Mouse (Mus musculus) MEL (cell line): Measurements from ENCODE around the gene Psmb5. TPM values are rescaled to one million over a fixed set of nuclear protein-coding genes. Genes with fewer than 3 reads are reported as not detected.
A peak's percentile ranks its signal among the peaks of the same experiment; 100 is the strongest.

Experiments used
- DNase-seq: peaks from one replicate; pipeline ENCODE4 v3.0.0; 2011; ENCODE audit warnings: low read depth, low spot score
- H3K27ac ChIP-seq: 2 replicates; pipeline ENCODE4 v1.5.1; 2012; ENCODE audit warnings: low read depth, mild to moderate bottlenecking, control low read depth, low read length, moderate library complexity; ENCODE audit not compliant: control insufficient read depth
- H3K27me3 ChIP-seq, 2 experiments: fragments of 150-350 bp in 1 of 2; sonication (generic) in 1 of 2; 2 replicates each; pipeline ENCODE4 v1.6.1; 2012; ENCODE audit warnings: low read length in 2 of 2, mild to moderate bottlenecking in 2 of 2, improper control_type of control experiment in 1 of 2, moderate library complexity in 1 of 2; ENCODE audit not compliant: insufficient read depth in 2 of 2, control insufficient read depth in 1 of 2
- H3K36me3 ChIP-seq, 2 experiments: 2 replicates each; pipeline ENCODE4 v1.6.1; 2012 to 2014; ENCODE audit warnings: low read length in 2 of 2, improper control_type of control experiment in 1 of 2, inconsistent platforms in 1 of 2, mild to moderate bottlenecking in 1 of 2; ENCODE audit not compliant: insufficient read depth in 2 of 2, control insufficient read depth in 1 of 2
- H3K4me1 ChIP-seq, 2 experiments: fragments of 150-350 bp in 1 of 2; sonication (generic) in 1 of 2; 2 replicates each; pipeline ENCODE4 v1.6.1; 2012; ENCODE audit warnings: low read length in 2 of 2, improper control_type of control experiment in 1 of 2, mild to moderate bottlenecking in 1 of 2; ENCODE audit not compliant: insufficient read depth in 2 of 2, control insufficient read depth in 1 of 2
- H3K4me3 ChIP-seq, 2 experiments: fragments of 150-350 bp in 1 of 2; sonication (generic) in 1 of 2; 2 replicates each; pipeline ENCODE4 v1.5.1; 2012; ENCODE audit warnings: low read depth in 2 of 2, low read length in 2 of 2, mild to moderate bottlenecking in 2 of 2, moderate library complexity in 2 of 2, control low read depth in 1 of 2, improper control_type of control experiment in 1 of 2; ENCODE audit not compliant: control insufficient read depth in 1 of 2, insufficient read depth in 1 of 2
- H3K79me2 ChIP-seq: 2 replicates; pipeline ENCODE4 v1.6.1; 2012; ENCODE audit warnings: mild to moderate bottlenecking, low read length, moderate library complexity; ENCODE audit not compliant: control insufficient read depth, poor library complexity, insufficient read depth
- H3K9ac ChIP-seq: 2 replicates; pipeline ENCODE4 v1.6.1; 2012; ENCODE audit warnings: low read depth, mild to moderate bottlenecking, control low read depth, low read length, moderate library complexity; ENCODE audit not compliant: control insufficient read depth, poor library complexity, severe bottlenecking
- H3K9me3 ChIP-seq: fragments of 150-350 bp; sonication (generic); replicated peaks from 2 replicates; pipeline ENCODE4 v1.6.1; 2012; ENCODE audit warnings: mild to moderate bottlenecking, low read length, improper control_type of control experiment, moderate library complexity; ENCODE audit not compliant: insufficient read depth
- BHLHE40 ChIP-seq: IDR thresholded peaks from 2 replicates; pipeline ENCODE4 v1.6.1; 2012; ENCODE audit warnings: low read depth, mild to moderate bottlenecking, inconsistent platforms, low read length, improper control_type of control experiment, borderline replicate concordance
- CHD2 ChIP-seq: IDR thresholded peaks from 2 replicates; pipeline ENCODE4 v1.6.1; 2011; ENCODE audit warnings: low read length, improper control_type of control experiment
- CTCF ChIP-seq, 3 experiments: IDR thresholded peaks in 2 of 3; conservative IDR thresholded peaks in 1 of 3; 2 replicates each; pipeline ENCODE4 v1.5.1; 2011 to 2012; ENCODE audit warnings: low read length in 3 of 3, low read depth in 2 of 3, mild to moderate bottlenecking in 2 of 3, improper control_type of control experiment in 1 of 3, inconsistent platforms in 1 of 3, mixed read lengths in 1 of 3, moderate library complexity in 1 of 3; ENCODE audit not compliant: control insufficient read depth in 1 of 3, insufficient read depth in 1 of 3, poor library complexity in 1 of 3, severe bottlenecking in 1 of 3
- HCFC1 ChIP-seq: IDR thresholded peaks from 2 replicates; pipeline ENCODE4 v1.6.1; 2012; ENCODE audit warnings: low read depth, mild to moderate bottlenecking, inconsistent platforms, low read length, improper control_type of control experiment, moderate library complexity
- MAFK ChIP-seq: IDR thresholded peaks from 2 replicates; pipeline ENCODE4 v1.6.1; 2011; ENCODE audit warnings: low read depth, mild to moderate bottlenecking, low read length, improper control_type of control experiment, borderline replicate concordance
- MEF2A ChIP-seq: IDR thresholded peaks from 2 replicates; pipeline ENCODE4 v1.6.1; 2014; ENCODE audit warnings: low read depth, mild to moderate bottlenecking, inconsistent platforms, low read length, improper control_type of control experiment; ENCODE audit not compliant: poor library complexity, insufficient replicate concordance, severe bottlenecking; ENCODE audit errors: extremely low read depth
- MYC ChIP-seq: IDR thresholded peaks from 2 replicates; pipeline ENCODE4 v1.6.1; 2011; ENCODE audit warnings: low read depth, mild to moderate bottlenecking, low read length, improper control_type of control experiment, moderate library complexity
- POLR2AphosphoS5 ChIP-seq: IDR thresholded peaks from 2 replicates; pipeline ENCODE4 v1.6.1; 2012; ENCODE audit warnings: low read depth, borderline replicate concordance, mild to moderate bottlenecking, inconsistent platforms, low read length, moderate library complexity, mixed read lengths
- RAD21 ChIP-seq: IDR thresholded peaks from 2 replicates; pipeline ENCODE4 v1.6.1; 2011; ENCODE audit warnings: mild to moderate bottlenecking, low read depth, low read length, improper control_type of control experiment
- SIN3A ChIP-seq: IDR thresholded peaks from 2 replicates; pipeline ENCODE4 v1.6.1; 2012; ENCODE audit warnings: low read length, improper control_type of control experiment, inconsistent platforms
- SMC3 ChIP-seq: IDR thresholded peaks from 2 replicates; pipeline ENCODE4 v1.6.1; 2011; ENCODE audit warnings: low read depth, low read length, improper control_type of control experiment
- TAL1 ChIP-seq: IDR thresholded peaks from 2 replicates; pipeline ENCODE4 v1.6.1; 2012; ENCODE audit warnings: mild to moderate bottlenecking, inconsistent platforms, low read length, moderate library complexity, mixed read lengths
- UBTF ChIP-seq: IDR thresholded peaks from 2 replicates; pipeline ENCODE4 v1.6.1; 2012; ENCODE audit warnings: low read depth, mild to moderate bottlenecking, inconsistent platforms, low read length, improper control_type of control experiment, moderate library complexity, borderline replicate concordance; ENCODE audit not compliant: insufficient read depth
- ZC3H11A ChIP-seq: IDR thresholded peaks from 2 replicates; pipeline ENCODE4 v1.6.1; 2012; ENCODE audit warnings: low read depth, mild to moderate bottlenecking, inconsistent platforms, low read length, improper control_type of control experiment
- polyA plus RNA-seq, 2 experiments: library from polyadenylated mRNA; stranded (reverse) in 1 of 2; unstranded in 1 of 2; fragments of >175 nt in 1 of 2; fragments of >200 nt in 1 of 2; gene quantifications; 2 replicates each; pipeline versions ENCODE4 v1.2.1 to v1.2.4; 2012; ENCODE audit warnings: low replicate concordance in 2 of 2, low read depth in 1 of 2; ENCODE audit not compliant: insufficient read length in 2 of 2, insufficient read depth in 1 of 2, missing spikeins in 1 of 2
- total RNA-seq: library from RNA; depleted of rRNA; stranded (reverse); fragments of 300-350 nt; gene quantifications from 2 replicates; pipeline ENCODE4 v1.2.3, GENCODE M21; 2012; rRNA removed

The Psmb5 gene
- total and polyA plus RNA-seq, 3 experiments = 305 to 546 (median 318) TPM

- Histone ChIP-seq H3K4me3 (no peak overlapping the region), H3K9me3 (no peaks in the 10 kb centered on the region), H3K4me1 (peaks cover 6 to 16% of the 10 kb centered on the region in 2 experiments), H3K27me3 (no peaks in the 10 kb centered on the region), H3K79me2 (no peaks in the 10 kb centered on the region), H3K36me3 (0 out of 4 replicates have a peak, but pooled peaks cover 0 to 5% of the 10 kb centered on the region in 2 experiments), H3K9ac (no peak overlapping the region), H3K27ac (no peak overlapping the region)
- DNase-seq = no peak
- no peak for TF ChIP-seq TAL1
- no peak for TF ChIP-seq SMC3
- TF ChIP-seq MAFK = no peak
- TF ChIP-seq BHLHE40 = no peak
- no peak for TF ChIP-seq ZC3H11A
- TF ChIP-seq UBTF = no peak
- TF ChIP-seq MEF2A = no peak
- no peak for TF ChIP-seq HCFC1
- TF ChIP-seq POLR2AphosphoS5 = no peak
- TF ChIP-seq CTCF (IDR thresholded peaks at IDR 0.05 in 2 of 3, conservative IDR thresholded peaks at IDR 0.05 in 1 of 3; ENCODE audit: control insufficient read depth in 1 of 3, insufficient read depth in 1 of 3, low read depth in 2 of 3, low read length in 3 of 3, poor library complexity in 1 of 3, severe bottlenecking in 1 of 3) = no peak
Observed at GRCm38 (mm10) chr14:54569451-54570392, 48.1 kb downstream of the Psmb5 start.

- no peak overlapping the region for H3K4me3 ChIP-seq
- peaks cover 6 to 16% of the 10 kb centered on the region in 2 experiments for H3K4me1 ChIP-seq
- H3K79me2 ChIP-seq = no peaks in the 10 kb centered on the region
- H3K27me3 ChIP-seq = no peaks in the 10 kb centered on the region
- peak; percentile 82 for DNase-seq
- no peaks in the 10 kb centered on the region for H3K9me3 ChIP-seq
- H3K27ac ChIP-seq = no peak overlapping the region
- TF ChIP-seq CHD2 (no peak), RAD21 (peak; percentile 91), SMC3 (peak; percentile 89), SIN3A (no peak), MYC (no peak), CTCF (IDR thresholded peaks at IDR 0.05 in 2 of 3, conservative IDR thresholded peaks at IDR 0.05 in 1 of 3; ENCODE audit: control insufficient read depth in 1 of 3, insufficient read depth in 1 of 3, low read depth in 2 of 3, low read length in 3 of 3, poor library complexity in 1 of 3, severe bottlenecking in 1 of 3) (peak; percentile 78 to 91 (median 82)), ZC3H11A (peak; percentile 81)
- 0 out of 4 replicates have a peak, but pooled peaks cover 0 to 5% of the 10 kb centered on the region in 2 experiments for H3K36me3 ChIP-seq
- H3K9ac ChIP-seq = no peak overlapping the region
Observed at GRCm38 (mm10) chr14:54568694-54569414, 49.0 kb downstream of the Psmb5 start.

Other genes with a start within 250 kb of the Psmb5 start
- gene Slc7a7, start 200.2 kb downstream of the Psmb5 start, total RNA-seq = 20.1 and 42.4 TPM in 2 replicates
- 10 to 100 TPM in 1 of 2 experiments, not detected in 1; 65.6 TPM for gene Slc7a7, start 200.2 kb downstream of the Psmb5 start, polyA plus RNA-seq
- gene Mrpl52, start 191.1 kb downstream of the Psmb5 start, total RNA-seq = 473 and 532 TPM in 2 replicates
- 100 to 1,000 TPM in 1 of 2 experiments, not detected in 1; 469 TPM for gene Mrpl52, start 191.1 kb downstream of the Psmb5 start, polyA plus RNA-seq
- gene Mmp14, start 186.4 kb downstream of the Psmb5 start, total RNA-seq = 19.4 and 20.1 TPM in 2 replicates
- gene Mmp14, start 186.4 kb downstream of the Psmb5 start, polyA plus RNA-seq = 10 to 100 TPM in 1 of 2 experiments, not detected in 1; 29.9 TPM
- gene Lrp10, start 153.9 kb downstream of the Psmb5 start, total RNA-seq = 53.6 and 55.4 TPM in 2 replicates
- gene Lrp10, start 153.9 kb downstream of the Psmb5 start, polyA plus RNA-seq = 100 to 1,000 TPM in 1 of 2 experiments, not detected in 1; 110 TPM
- 28.6 and 38.8 TPM in 2 replicates for gene Rem2, start 141.9 kb downstream of the Psmb5 start, total RNA-seq
- gene Rem2, start 141.9 kb downstream of the Psmb5 start, polyA plus RNA-seq = 1 to 10 TPM in 1 of 2 experiments, not detected in 1; 4.8 TPM
- gene Prmt5, start 100.5 kb downstream of the Psmb5 start, total RNA-seq = 170 and 192 TPM in 2 replicates
- gene Prmt5, start 100.5 kb downstream of the Psmb5 start, polyA plus RNA-seq = 100 to 1,000 TPM in 1 of 2 experiments, not detected in 1; 167 TPM
- 39.2 and 47.5 TPM in 2 replicates for gene Haus4, start 63.4 kb downstream of the Psmb5 start, total RNA-seq
- 10 to 100 TPM in 1 of 2 experiments, not detected in 1; 73.4 TPM for gene Haus4, start 63.4 kb downstream of the Psmb5 start, polyA plus RNA-seq
- 0.07 and 0.08 TPM in 2 replicates for gene Ajuba, start 40.5 kb downstream of the Psmb5 start, total RNA-seq
- gene Ajuba, start 40.5 kb downstream of the Psmb5 start, polyA plus RNA-seq = under 1 TPM in 1 of 2 experiments, not detected in 1; 0.08 TPM
- gene 4931414P19Rik, start 12.0 kb downstream of the Psmb5 start, total RNA-seq = 1.9 and 2.1 TPM in 2 replicates
- gene 4931414P19Rik, start 12.0 kb downstream of the Psmb5 start, polyA plus RNA-seq = 1 to 10 TPM in 1 of 2 experiments, not detected in 1; 4.8 TPM
- gene Psmb11, start 3.4 kb upstream of the Psmb5 start, total RNA-seq = not detected in 2 replicates
- under 1 TPM in 1 of 2 experiments, not detected in 1; 0.06 TPM for gene Psmb11, start 3.4 kb upstream of the Psmb5 start, polyA plus RNA-seq
- not detected in 2 replicates for gene Gm17606, start 22.9 kb upstream of the Psmb5 start, total RNA-seq
- gene Gm17606, start 22.9 kb upstream of the Psmb5 start, polyA plus RNA-seq = under 1 TPM in 1 of 2 experiments, not detected in 1; 0.99 TPM
- gene Cdh24, start 23.3 kb upstream of the Psmb5 start, total RNA-seq = 0.89 and 0.92 TPM in 2 replicates
- 1 to 10 TPM in 1 of 2 experiments, not detected in 1; 5.8 TPM for gene Cdh24, start 23.3 kb upstream of the Psmb5 start, polyA plus RNA-seq
- 44.2 and 47.0 TPM in 2 replicates for gene 1700123O20Rik, start 68.2 kb upstream of the Psmb5 start, total RNA-seq
- 10 to 100 TPM in 1 of 2 experiments, not detected in 1; 72.8 TPM for gene 1700123O20Rik, start 68.2 kb upstream of the Psmb5 start, polyA plus RNA-seq
- 110 and 115 TPM in 2 replicates for gene Acin1, start 68.9 kb upstream of the Psmb5 start, total RNA-seq
- 100 to 1,000 TPM; 103 to 248 TPM for gene Acin1, start 68.9 kb upstream of the Psmb5 start, polyA plus RNA-seq
- gene Gm29776, start 80.8 kb upstream of the Psmb5 start, total RNA-seq = not detected in 2 replicates
- not detected for gene Gm29776, start 80.8 kb upstream of the Psmb5 start, polyA plus RNA-seq
- not detected in 2 replicates for gene Cebpe, start 94.2 kb upstream of the Psmb5 start, total RNA-seq
- under 1 TPM in 1 of 2 experiments, not detected in 1; 0.32 TPM for gene Cebpe, start 94.2 kb upstream of the Psmb5 start, polyA plus RNA-seq
- 0.07 and 0.08 TPM in 2 replicates for gene Slc7a8, start 163.9 kb upstream of the Psmb5 start, total RNA-seq
- gene Slc7a8, start 163.9 kb upstream of the Psmb5 start, polyA plus RNA-seq = under 1 TPM in 1 of 2 experiments, not detected in 1; 0.29 TPM
- gene Rnf212b, start 196.1 kb upstream of the Psmb5 start, total RNA-seq = not detected in 2 replicates
- gene Rnf212b, start 196.1 kb upstream of the Psmb5 start, polyA plus RNA-seq = not detected